Mouse (Mus musculus) heart, postnatal 0 days (tissue): ENCODE measurements around the gene Egln1.

ENCODE experiments used
- CTCF ChIP-seq: IDR thresholded peaks from 2 replicates; pipeline ENCODE4 v1.5.1; 2016; ENCODE audit warnings: antibody characterized with exemption, control low read depth, low read depth
- EP300 ChIP-seq: IDR thresholded peaks from 2 replicates; pipeline ENCODE4 v1.6.1; 2016; ENCODE audit warnings: antibody characterized with exemption, low read depth

- TF ChIP-seq CTCF (no peak), EP300 (no peak)
These were observed 82.5 kb downstream of the Egln1 start for GRCm38 (mm10) chr8:124866669-124867068.
